Mouse (Mus musculus): ENCODE data around the gene Cass4. TPM values are rescaled to one million over a fixed set of nuclear protein-coding genes. Genes with fewer than 3 reads are reported as not detected.
A peak's percentile ranks its signal among the peaks of the same experiment; 100 is the strongest.

The Cass4 gene
- polyA plus RNA-seq, 1 experiment = 0.50 TPM

DNA sequence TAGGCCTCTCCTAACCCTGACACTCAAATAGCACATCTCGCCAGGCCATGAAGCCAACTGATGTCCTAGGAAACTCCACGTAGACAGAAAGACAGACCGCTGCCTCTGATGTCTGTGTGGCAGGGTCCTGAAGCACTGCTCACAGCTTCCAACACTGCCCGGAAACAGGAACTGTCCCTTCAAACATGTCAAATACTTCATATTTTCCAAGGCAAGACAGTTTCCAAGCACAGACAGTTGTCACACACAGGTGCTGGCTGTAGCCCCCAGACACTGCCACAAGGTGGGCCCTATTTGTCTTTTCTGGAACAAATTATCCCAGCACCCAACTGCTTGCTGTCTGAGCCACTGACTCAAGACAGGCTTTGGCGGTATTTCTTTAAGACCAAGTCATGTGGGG, 24.6 kb downstream of the Cass4 start:
- DNase-seq (ENCODE audit: low read depth, low spot score) = no peak
- WGBS = 83% methylated on average over 5 of the region's 5 CpGs

DNA sequence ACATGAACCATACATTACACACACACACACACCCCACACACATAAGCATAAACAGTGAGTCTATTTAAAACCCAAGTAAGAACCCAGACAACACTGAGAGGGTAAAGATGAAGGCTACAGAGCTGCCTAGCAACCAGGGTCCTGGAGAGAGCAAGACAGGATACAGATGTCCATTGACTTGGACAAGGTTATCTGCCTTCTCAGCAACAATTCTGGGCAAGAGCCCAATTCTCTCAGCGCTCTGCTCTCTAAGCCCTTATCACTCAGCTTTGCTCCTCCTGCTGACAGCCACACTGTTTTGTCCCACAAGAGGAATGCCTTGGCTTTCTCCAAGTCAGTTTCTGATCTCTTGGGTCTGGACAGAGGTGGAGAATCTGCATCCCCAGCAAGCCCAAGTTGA, 37.0 kb downstream of the Cass4 start:
- 42% methylated on average over 1 of the region's 1 CpGs for WGBS
- DNase-seq (ENCODE audit: low read depth, low spot score) = no peak

DNA sequence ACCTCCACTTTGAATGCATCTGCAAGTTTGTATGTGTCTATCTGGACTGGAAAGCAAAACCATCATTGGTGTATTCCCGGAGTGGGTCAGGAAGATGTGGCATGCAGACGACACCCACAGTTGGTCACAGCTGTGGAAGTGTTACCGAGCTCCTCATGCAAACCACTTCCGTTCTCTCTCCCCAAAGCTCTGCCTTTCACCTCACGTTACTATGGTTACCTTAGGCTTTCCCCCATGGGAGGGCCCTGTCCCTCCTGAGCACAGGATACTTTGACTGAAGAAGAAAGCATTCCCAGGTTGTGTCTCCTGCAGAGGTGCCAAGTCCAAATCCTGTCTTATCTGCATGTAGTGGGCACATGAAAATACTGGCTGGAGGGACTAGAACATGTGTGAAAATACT, 40.2 kb downstream of the Cass4 start:
- 54% methylated on average over 5 of the region's 5 CpGs for WGBS
- DNase-seq (ENCODE audit: low read depth, low spot score) = no peak

DNA sequence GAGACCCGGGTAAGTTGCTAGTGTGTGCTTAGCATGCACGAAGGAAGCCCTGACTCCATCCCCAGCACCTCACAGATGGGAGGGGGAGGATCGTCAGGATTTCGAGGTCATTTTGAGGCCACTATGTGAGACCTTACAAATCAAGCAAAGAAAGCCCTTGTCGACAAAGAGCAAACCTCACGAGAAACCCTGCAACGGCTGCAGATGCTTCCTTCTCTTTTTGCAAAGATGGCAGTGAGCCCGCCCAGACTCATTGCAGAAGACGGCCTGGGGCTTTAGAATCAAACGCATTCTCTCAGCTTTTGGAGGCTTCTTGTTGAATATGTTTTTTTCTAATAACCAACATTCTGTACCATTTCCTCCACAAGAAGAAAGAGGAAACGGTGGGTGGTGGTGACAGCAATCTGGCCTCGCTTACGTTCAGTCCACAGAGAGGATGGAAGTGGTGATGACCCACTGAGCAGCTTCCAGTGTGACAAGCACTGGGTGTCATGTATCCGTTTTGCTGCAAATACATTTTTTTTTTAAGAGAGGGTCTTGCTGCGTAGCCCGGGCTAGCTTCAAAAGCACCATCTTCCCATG, 43.9 kb downstream of the Cass4 start:
- no peak for DNase-seq (ENCODE audit: low read depth, low spot score)

DNA sequence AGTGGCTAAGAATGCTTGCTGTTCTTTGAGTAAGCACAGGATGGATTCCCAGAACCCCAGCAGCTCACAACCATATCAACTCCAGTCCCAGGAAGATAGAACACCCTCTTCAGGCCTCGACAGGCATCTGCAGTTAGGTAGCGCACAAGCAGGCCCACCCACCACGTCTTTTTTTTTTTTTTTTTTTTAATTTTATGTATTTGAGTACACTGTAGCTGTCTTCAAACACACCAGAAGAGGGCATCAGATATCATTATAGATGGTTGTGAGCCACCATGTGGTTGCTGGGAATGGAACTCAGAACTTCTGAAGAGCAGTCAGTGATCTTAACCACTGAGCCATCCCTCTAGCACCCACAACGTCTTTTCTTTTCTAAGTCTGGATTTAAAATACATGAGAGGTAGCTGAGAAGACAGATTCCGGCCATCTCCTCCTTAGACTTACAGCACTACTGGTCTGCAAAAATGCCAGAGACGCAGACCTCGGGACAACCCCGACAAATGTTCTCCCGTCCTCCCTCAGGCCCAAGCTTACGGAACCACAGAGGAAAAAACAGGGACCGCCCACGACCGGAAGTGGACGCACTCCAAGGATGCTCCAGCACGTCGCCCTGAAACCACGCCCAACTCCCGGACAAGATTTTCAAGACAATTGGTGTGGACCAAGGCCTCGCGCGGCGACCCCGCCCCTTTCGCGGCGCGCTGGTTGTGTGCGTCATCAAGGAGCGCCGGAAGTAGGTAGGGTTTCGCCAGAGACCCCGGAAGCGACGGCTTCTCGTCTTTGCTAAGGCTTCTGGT, 46.4 kb downstream of the Cass4 start, which contains the start of gene Rtf2:
Gene Rtf2, plus strand, starts transcription at position 714 of the 797 bp plus-strand sequence.
- WGBS = 2% methylated on average over 35 of the region's 35 CpGs
- peak; percentile 95 for DNase-seq (ENCODE audit: low read depth, low spot score)

More for the DNA sequence above, 43.9 kb downstream of the Cass4 start:
- 58% methylated on average over 16 of the region's 16 CpGs for WGBS

DNA sequence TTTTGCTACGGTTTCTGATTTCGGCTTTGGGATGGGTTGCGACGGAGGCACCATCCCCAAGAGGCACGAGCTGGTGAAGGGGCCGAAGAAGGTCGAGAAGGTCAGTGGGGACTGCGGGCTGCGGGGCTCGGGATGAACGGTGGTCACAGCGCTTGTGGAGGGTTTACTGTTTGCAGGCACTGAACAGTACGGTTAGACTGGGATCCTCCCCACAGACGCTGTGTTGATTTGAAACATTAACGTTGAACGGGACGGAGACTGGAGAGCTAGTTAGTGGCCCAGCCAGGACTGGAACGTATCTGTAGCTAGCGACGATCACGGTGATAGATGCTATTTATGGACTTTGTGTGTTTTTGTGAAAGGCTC, 47.0 kb downstream of the Cass4 start:
- under 1% methylated on average over 21 of the region's 21 CpGs for WGBS
- DNase-seq (ENCODE audit: low read depth, low spot score) = no peak

DNA sequence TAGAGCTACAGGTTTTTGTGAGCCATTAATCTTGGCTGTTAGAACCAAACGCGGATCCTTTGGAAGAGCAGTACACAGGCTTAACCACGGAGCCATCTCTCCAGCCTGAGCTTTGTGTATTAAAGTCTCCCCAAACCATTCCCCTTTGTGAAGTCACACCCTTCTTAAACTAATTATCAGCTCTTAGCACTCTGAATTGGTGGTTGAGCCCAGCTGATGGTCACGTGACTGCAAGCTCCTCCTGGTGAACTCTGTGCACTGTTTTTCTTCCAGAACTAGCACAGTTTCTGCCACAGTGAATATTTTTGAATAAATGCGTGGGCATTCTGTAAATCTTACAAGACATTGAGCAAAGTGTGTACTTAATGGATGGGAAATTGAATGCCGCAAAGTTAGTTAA, 47.6 kb downstream of the Cass4 start:
- DNase-seq (ENCODE audit: low read depth, low spot score) = no peak

DNA sequence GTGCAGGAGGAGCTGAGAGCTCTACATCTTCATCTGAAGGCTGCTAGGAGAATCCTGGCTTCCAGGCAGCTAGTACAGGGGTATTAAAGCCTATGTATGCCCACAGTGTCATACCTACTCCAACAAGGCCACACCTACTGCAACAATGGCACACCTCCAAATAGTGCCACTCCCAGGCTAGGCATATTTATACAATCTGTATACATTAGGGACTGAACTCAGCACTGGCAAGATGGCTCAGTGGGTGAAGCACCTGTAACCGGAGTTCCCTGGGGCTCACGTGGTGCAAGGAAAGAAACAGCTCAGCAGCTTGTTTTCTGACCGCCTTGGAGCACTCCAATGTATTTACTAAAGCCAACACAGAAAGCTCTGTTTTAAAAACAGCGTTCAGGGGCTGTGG, 52.0 kb downstream of the Cass4 start:
- WGBS = 64% methylated on average over 4 of the region's 4 CpGs
- peak; percentile 36 for DNase-seq (ENCODE audit: low read depth, low spot score)

More for the DNA sequence above, 47.6 kb downstream of the Cass4 start:
- WGBS = 24% methylated on average over 6 of the region's 6 CpGs

DNA sequence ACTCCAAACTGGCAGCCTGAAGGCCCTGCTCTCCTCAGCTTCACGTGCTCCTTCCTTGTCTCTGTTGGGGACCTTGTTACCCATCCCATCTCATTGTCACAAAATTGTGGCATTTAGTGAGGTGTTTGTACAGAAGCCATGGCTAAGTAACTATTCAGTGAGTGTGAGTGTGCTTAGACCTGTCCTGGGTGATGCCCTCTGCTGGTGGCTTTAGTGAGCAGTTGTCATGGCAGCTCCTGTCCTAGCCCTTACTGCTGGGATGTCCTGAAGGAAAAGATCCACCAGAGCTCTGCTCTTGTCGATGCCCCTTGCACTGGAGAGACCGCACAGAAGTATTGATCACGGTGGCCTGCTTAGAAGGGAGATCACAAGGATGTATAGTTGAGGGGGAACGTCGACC, 53.7 kb downstream of the Cass4 start:
- WGBS = 87% methylated on average over 6 of the region's 6 CpGs
- no peak for DNase-seq (ENCODE audit: low read depth, low spot score)

DNA sequence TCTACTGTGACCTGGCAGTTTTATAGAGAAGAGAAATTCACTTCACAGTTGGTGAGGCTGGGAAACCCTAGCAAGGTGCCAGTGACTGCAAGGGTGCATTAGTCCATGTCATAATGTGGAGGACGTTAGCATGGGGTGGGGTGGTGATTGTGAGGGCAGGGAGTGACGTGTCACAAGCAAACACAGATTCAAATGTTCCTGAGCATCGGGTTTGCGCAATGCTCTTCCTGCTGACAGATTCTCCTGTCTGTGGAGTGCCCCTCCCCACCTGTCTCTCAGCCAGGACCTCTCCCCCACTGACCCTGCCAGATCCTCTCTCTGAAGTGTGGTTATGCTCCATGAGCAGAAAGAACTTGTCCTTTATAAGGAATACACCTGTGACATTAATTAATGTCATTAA, 54.7 kb downstream of the Cass4 start:
- no peak for DNase-seq (ENCODE audit: low read depth, low spot score)
- WGBS = 65% methylated on average over 4 of the region's 4 CpGs

DNA sequence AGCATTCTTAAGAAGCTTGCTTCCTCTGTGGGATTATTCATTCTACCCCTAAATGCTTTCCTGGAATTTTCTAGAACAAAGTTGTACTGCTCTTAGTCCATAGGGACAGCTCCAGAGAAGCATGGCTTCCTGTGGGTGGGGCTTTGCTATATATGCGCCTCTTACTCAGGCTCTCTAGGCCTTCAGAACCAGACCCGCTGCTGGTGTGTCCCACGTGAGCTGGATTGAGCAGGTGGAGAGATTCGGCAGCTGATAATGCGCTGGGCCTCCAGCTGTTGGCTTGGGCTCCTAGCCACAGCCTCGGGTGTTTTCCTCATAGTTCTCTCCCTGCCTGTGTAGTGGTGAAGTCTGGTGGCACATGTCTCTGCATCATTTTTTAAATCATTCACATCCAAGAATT, 57.0 kb downstream of the Cass4 start:
- WGBS = 67% methylated on average over 6 of the region's 6 CpGs
- DNase-seq (ENCODE audit: low read depth, low spot score) = no peak

DNA sequence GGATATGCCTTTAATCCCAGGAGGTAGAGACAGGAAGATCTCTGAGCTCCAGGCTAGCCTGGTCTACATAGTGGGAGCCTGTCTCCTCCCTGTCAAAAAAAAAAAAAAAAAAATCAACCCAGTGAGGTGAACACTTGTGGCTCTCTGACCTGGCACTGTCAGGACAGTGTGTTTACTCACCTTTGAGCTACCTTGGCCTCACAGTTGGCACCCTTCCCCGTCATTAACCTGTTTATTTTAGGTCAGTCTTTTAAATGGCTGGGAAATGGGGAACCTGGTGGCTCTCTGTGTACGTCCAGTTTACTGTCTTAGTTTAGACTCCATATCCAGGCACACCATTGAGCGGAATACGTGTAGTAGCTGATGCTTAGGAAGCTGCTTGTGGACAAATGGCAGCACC, 58.4 kb downstream of the Cass4 start:
- DNase-seq (ENCODE audit: low read depth, low spot score) = no peak
- WGBS = 82% methylated on average over 4 of the region's 4 CpGs

DNA sequence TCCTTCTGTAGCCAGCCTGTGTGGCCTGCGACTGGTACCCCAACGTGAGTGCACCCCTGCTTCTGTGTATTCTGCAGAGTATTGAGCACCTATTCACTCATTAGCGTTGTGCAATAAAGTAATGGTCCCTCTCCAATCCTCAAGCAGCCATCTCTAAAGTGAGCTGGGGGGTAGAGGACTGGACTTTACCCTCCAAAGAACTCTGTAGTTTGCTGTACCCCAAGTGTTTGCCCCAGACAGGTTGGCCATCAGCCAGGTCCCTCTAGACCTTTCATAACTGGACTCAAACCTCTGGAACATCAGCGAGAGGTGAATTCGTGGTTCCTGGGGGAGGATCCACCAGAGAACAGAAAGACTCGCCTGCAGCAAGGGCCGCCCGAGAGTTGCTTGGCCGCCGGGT, 58.9 kb downstream of the Cass4 start:
- no peak for DNase-seq (ENCODE audit: low read depth, low spot score)
- WGBS = 92% methylated on average over 10 of the region's 10 CpGs

DNA sequence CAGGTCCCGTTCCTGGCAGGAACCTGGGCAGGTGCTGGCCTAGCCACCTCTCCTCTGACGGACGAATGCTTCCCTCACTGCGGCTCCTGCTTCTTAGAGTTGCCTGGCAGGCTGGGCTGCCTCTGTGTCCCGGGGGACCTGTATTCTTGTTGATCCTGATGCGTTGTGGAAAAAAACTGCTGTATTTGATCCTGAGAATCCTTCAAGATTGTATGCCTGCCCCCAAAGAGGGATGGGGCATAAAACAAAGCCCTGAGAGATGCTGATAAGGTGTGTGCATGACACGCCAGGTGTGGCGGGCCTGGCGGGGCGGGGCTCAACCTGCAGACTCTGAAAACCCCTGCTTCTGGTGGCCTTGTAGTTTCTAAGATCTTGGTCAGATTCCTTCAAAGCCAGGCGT, 64.9 kb downstream of the Cass4 start, which contains the start of gene Gcnt7:
Gene Gcnt7, minus strand, starts transcription at position 101 of the 400 bp plus-strand sequence.
- WGBS = 71% methylated on average over 11 of the region's 11 CpGs
- DNase-seq (ENCODE audit: low read depth, low spot score) = no peak

DNA sequence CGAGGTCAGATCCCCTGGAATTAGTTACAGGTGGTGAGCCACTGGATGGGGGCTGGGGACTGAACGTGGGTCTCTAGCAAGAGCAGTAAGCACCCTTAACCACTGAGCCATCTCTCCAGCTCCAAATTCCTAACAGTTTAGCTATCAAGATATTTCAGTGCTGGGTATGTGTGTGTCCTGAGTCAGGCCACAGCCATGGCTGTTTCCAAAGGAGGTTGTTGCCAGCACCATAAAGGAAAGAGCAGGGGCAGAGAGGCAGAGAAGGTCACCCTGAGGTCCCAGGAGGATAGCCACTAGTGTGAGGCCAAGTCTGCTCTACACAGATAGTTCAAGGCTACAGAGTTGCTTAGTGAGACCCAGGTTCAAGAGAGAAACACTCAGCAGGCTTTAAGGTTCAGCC, 67.1 kb downstream of the Cass4 start:
- WGBS = 86% methylated on average over 2 of the region's 2 CpGs

DNA sequence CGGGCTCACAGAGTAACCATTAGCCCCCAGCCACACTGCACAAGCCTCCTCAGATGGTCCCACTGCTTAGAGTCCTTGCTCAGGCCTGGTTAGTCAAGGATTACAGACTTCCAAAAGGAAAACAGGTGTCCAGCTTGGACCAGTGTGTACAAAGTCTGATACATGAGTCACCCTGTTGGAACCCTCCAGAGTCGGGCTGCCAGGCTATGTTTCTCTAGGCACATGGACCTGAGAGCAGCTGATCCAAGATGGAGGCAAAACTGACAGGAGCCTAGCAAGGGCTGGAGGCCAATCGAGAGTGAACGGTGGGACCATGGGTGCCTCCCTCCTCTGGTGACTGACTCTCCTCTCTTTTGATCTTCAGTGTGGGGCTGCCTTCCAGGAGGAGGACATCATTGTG, 69.2 kb downstream of the Cass4 start:
- no peak for DNase-seq (ENCODE audit: low read depth, low spot score)
- WGBS = 83% methylated on average over 4 of the region's 4 CpGs

More for the DNA sequence above, 67.1 kb downstream of the Cass4 start:
- no peak for DNase-seq (ENCODE audit: low read depth, low spot score)

DNA sequence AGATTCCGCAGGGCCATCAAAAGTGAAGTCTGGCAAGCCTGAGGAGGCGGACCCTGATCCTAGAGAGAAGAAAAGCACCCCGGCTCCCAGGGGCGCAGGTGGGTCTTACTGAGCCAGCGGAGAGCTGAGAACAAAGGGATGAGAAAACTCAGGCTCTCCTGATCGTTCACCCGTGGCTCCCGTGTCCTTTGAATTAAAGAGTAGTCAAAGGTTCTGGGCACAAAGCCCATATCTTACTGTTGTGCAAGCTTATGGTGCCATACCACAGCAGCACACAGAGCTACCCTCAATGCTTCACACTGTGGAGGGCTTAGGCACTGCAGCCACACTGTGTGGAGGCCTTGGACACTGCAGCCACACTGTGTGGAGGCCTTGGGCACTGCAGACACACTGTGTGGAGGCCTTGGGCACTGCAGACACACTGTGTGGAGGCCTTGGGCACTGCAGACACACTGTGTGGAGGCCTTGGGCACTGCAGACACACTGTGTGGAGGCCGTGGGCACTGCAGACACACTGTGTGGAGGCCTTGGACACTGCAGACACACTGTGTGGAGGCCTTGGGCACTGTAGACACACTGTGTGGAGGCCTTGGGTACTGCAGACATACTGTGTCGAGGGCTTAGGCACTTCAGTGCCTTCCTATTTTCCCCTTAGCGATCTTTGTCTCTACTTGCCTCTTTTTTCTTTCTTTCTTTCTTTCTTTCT, 73.0 kb downstream of the Cass4 start:
- 79% methylated on average over 11 of the region's 11 CpGs for WGBS
- DNase-seq (ENCODE audit: low read depth, low spot score) = no peak

DNA sequence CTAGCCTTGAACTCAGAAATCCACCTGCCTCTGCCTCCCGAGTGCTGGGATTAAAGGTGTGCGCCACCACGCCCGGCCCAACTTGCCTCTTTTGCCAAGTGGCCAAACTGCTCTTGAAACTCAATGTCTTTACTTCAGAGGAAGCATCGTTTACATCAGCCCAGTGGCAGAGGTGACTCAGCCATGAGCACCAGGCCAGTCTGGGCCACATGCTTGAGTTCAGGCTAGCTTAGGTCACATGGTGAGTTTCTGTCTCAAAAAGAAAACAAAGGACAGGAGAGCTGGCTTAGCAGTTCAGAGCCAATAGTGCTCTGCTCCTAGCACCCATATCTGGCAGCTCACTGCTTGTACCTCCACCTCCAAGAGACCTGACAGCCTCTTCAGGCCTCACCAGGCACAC, 73.6 kb downstream of the Cass4 start:
- no peak for DNase-seq (ENCODE audit: low read depth, low spot score)
- WGBS = 82% methylated on average over 5 of the region's 5 CpGs

DNA sequence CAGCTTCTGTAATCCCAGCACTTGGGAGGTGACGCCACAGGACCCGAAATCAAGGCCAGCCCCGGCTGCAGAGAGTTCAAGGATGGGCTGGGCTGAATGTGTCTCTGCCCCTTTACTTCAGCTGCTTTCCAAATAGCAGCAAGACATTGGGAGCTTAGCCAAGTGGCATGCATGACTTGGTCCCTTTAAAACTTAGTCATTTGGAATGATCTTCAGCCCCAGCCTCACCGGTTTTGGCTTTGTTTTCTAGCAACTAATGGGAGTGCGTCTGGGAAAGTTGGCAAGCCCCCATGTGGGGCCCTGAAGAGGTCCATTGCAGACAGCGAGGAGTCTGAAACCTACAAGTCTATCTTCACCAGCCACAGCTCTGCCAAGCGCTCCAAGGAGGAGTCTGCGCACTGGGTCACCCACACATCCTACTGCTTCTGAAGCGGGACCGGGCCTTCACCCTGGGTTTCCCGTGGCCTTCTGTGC, 74.8 kb downstream of the Cass4 start:
- 79% methylated on average over 11 of the region's 11 CpGs for WGBS
- no peak for DNase-seq (ENCODE audit: low read depth, low spot score)

DNA sequence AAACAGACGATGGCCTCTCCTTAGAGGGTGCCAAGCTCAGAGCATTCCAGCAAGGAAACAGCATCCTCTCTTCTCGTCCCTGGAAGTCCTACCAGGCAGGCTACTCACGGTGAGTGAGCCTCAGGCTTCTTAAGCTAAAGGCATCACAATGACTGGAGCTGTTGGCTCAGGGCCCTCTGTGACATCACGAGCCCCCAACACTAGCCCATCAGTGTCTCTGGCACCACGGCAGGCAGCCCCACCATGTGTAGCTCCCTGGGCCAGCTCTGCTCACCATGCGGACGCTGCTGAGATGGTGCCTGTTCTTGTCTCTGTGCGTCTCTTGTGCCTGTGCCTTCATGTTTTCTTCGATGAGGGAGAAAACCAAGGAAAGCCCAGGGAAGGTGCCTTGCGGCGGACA, 78.7 kb downstream of the Cass4 start, which contains the start of gene Fam209:
Gene Fam209, plus strand, starts transcription at position 203 of the 400 bp plus-strand sequence.
- DNase-seq (ENCODE audit: low read depth, low spot score) = no peak
- WGBS = 88% methylated on average over 11 of the region's 11 CpGs

Data from large intestine, adult 2 months (tissue).